Mouse (Mus musculus): ENCODE results near the gene Vma21-ps. TPM values are rescaled to one million over a fixed set of nuclear protein-coding genes. Genes with fewer than 3 reads are reported as not detected.
A peak's percentile ranks its signal among the peaks of the same experiment; 100 is the strongest.

The Vma21-ps gene
- total RNA-seq, 1 experiment, result 1.6 TPM

DNA sequence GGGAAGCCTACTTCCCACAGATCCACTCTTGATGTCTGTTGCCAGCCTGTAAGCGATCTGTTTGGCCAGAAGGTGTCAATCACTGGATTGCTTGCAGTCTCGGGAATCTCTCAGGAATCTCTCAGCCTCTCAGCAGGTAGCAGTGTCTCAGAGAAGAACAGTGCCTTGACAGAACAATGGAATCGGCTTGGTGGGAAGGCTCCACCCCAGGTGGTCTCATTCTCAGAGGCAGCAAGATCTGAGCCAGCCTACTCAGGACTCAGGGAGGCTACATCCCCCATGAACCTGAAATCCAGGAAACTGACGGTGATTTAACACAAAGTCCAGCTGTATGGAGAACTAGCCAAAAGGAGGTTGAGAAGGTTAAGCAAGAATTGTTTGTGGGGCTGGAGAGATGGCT is 20.5 kb upstream of the Vma21-ps start:
- TF ChIP-seq ZC3H11A (IDR thresholded peaks at IDR 0.05; ENCODE audit: borderline replicate concordance, low read depth, low read length) (no peak), ZNF384 (IDR thresholded peaks at IDR 0.05; ENCODE audit: low read depth, low read length) (no peak), CHD2 (IDR thresholded peaks at IDR 0.05; ENCODE audit: low read depth, low read length) (no peak)
- Histone ChIP-seq H3K36me3 (ENCODE audit: control insufficient read depth, insufficient read depth, low read length, poor library complexity, severe bottlenecking) (no peaks in the 10 kb centered on the region), H3K4me3 (ENCODE audit: insufficient read depth in 1 of 2, low read depth in 1 of 2, low read length in 2 of 2, poor library complexity in 1 of 2, severe bottlenecking in 1 of 2) (no peak overlapping the region), H3K27ac (ENCODE audit: insufficient read depth, low read depth, low read length, poor library complexity, severe bottlenecking) (no peak overlapping the region), H3K9ac (ENCODE audit: insufficient read depth, low read depth, low read length, poor library complexity, severe bottlenecking) (no peak overlapping the region), H3K9me3 (ENCODE audit: control insufficient read depth, insufficient read depth, low read depth, low read length) (no peaks in the 10 kb centered on the region), H3K4me1 (ENCODE audit: control insufficient read depth in 2 of 2, insufficient read depth in 2 of 2, low read length in 2 of 2, poor library complexity in 1 of 2) (no peaks in the 10 kb centered on the region; a peak in 1 of 4 replicates)
- in situ Hi-C loops (cut with MboI; ENCODE audit: low sequenced_read_pairs in 2 of 2, unreplicated experiment in 2 of 2), result no loop called here
- peak; percentile 54 for DNase-seq (ENCODE audit: low read depth, low spot score)

DNA sequence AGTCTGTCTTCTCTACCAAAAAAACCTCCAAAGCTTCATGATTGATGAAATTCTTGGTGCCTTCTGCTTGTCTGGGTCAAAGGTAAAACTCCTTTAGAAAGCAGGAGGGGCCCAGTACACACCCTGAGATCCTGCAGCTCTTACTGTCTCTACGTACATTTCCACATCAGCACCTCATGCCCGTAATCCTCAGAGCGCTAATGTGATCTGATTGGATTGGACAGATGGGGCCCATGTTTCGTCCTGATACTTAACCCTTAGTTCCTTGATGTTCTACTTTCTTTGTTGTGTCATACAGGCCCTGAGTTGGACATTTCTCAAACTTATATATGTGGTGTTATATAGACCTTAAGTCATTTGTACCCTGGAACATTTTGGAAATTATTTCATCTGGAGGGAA is 9.6 kb downstream of the Vma21-ps start:
- H3K9me3 ChIP-seq (ENCODE audit: control insufficient read depth, insufficient read depth, low read depth, low read length), result no peaks in the 10 kb centered on the region
- peaks cover 5% of the 10 kb centered on the region for H3K36me3 ChIP-seq (ENCODE audit: control insufficient read depth, insufficient read depth, low read length, poor library complexity, severe bottlenecking)
- no peaks in the 10 kb centered on the region for H3K4me1 ChIP-seq (ENCODE audit: control insufficient read depth in 2 of 2, insufficient read depth in 2 of 2, low read length in 2 of 2, poor library complexity in 1 of 2)
- no peak overlapping the region for H3K9ac ChIP-seq (ENCODE audit: insufficient read depth, low read depth, low read length, poor library complexity, severe bottlenecking)
- no peak for DNase-seq (ENCODE audit: low read depth, low spot score)
- no peak overlapping the region for H3K4me3 ChIP-seq (ENCODE audit: insufficient read depth in 1 of 2, low read depth in 1 of 2, low read length in 2 of 2, poor library complexity in 1 of 2, severe bottlenecking in 1 of 2)
- no peak overlapping the region for H3K27ac ChIP-seq (ENCODE audit: insufficient read depth, low read depth, low read length, poor library complexity, severe bottlenecking)
- no peak for TF ChIP-seq CHD2 (IDR thresholded peaks at IDR 0.05; ENCODE audit: low read depth, low read length)
- no peak for TF ChIP-seq HCFC1 (IDR thresholded peaks at IDR 0.05; ENCODE audit: borderline replicate concordance, insufficient read depth, low read length)
- TF ChIP-seq ZC3H11A (IDR thresholded peaks at IDR 0.05; ENCODE audit: borderline replicate concordance, low read depth, low read length), result no peak
- no peak for TF ChIP-seq ZNF384 (IDR thresholded peaks at IDR 0.05; ENCODE audit: low read depth, low read length)
- TF ChIP-seq MAFK (IDR thresholded peaks at IDR 0.05; ENCODE audit: insufficient read depth, low read depth, low read length), result no peak
- in situ Hi-C loops (cut with MboI; ENCODE audit: low sequenced_read_pairs in 2 of 2, unreplicated experiment in 2 of 2), result no loop called here

DNA sequence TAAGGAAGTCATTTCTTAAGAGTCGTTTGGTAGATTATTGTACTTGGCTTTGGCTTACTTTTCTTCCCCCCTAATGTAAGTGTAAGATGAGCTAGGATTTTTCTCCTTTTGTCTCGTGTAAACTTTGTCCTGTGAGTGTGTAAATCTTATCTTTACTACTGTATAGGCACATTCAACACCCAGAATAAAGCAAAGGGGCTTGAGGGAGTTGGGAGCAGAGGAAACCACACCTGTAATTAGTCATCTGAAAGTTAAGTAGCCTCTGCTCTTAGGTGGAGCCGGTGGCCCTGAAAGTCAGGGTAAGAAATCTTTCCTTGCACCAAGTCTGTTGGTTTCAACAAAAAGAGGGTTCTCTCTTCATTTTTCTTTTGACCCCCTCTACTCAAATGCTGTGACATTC is 23.6 kb downstream of the Vma21-ps start:
- Histone ChIP-seq H3K9me3 (ENCODE audit: control insufficient read depth, insufficient read depth, low read depth, low read length) (no peaks in the 10 kb centered on the region), H3K4me3 (ENCODE audit: insufficient read depth in 1 of 2, low read depth in 1 of 2, low read length in 2 of 2, poor library complexity in 1 of 2, severe bottlenecking in 1 of 2) (no peak overlapping the region), H3K36me3 (ENCODE audit: control insufficient read depth, insufficient read depth, low read length, poor library complexity, severe bottlenecking) (peaks cover 13% of the 10 kb centered on the region), H3K4me1 (ENCODE audit: control insufficient read depth in 2 of 2, insufficient read depth in 2 of 2, low read length in 2 of 2, poor library complexity in 1 of 2) (no peaks in the 10 kb centered on the region), H3K27ac (ENCODE audit: insufficient read depth, low read depth, low read length, poor library complexity, severe bottlenecking) (no peak overlapping the region), H3K9ac (ENCODE audit: insufficient read depth, low read depth, low read length, poor library complexity, severe bottlenecking) (no peak overlapping the region)
- in situ Hi-C loops (cut with MboI; ENCODE audit: low sequenced_read_pairs in 2 of 2, unreplicated experiment in 2 of 2), result no loop called here
- TF ChIP-seq CHD2 (IDR thresholded peaks at IDR 0.05; ENCODE audit: low read depth, low read length), result no peak
- no peak for TF ChIP-seq MAFK (IDR thresholded peaks at IDR 0.05; ENCODE audit: insufficient read depth, low read depth, low read length)
- TF ChIP-seq ZNF384 (IDR thresholded peaks at IDR 0.05; ENCODE audit: low read depth, low read length), result no peak
- TF ChIP-seq ZC3H11A (IDR thresholded peaks at IDR 0.05; ENCODE audit: borderline replicate concordance, low read depth, low read length), result no peak
- TF ChIP-seq HCFC1 (IDR thresholded peaks at IDR 0.05; ENCODE audit: borderline replicate concordance, insufficient read depth, low read length), result no peak
- DNase-seq (ENCODE audit: low read depth, low spot score), result no peak

DNA sequence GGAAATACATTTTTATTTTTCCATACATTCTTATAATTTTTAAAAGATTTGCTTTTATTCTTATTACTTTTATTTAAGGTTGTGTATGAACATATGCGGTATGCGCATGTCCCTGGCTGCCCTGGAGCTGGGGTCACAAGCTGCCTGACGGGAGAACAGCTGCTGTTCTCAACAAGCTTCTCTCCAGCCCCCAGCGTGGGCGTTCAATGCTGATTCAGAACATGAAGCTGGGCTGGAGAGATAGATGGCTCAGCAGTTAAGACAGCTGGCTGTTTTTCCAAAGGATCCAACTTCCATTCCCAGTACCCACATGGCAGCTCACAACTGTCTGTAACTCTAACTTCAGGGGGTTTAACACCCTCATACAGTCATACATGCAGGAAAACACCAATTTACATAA is 35.7 kb downstream of the Vma21-ps start:
- H3K4me1 ChIP-seq (ENCODE audit: control insufficient read depth in 2 of 2, insufficient read depth in 2 of 2, low read length in 2 of 2, poor library complexity in 1 of 2), result no peaks in the 10 kb centered on the region
- DNase-seq (ENCODE audit: low read depth, low spot score), result no peak
- no peak for TF ChIP-seq ZNF384 (IDR thresholded peaks at IDR 0.05; ENCODE audit: low read depth, low read length)
- in situ Hi-C loops (cut with MboI; ENCODE audit: low sequenced_read_pairs in 2 of 2, unreplicated experiment in 2 of 2), result no loop called here
- peaks cover 19% of the 10 kb centered on the region for H3K36me3 ChIP-seq (ENCODE audit: control insufficient read depth, insufficient read depth, low read length, poor library complexity, severe bottlenecking)
- no peak overlapping the region for H3K4me3 ChIP-seq (ENCODE audit: insufficient read depth in 1 of 2, low read depth in 1 of 2, low read length in 2 of 2, poor library complexity in 1 of 2, severe bottlenecking in 1 of 2)
- no peak overlapping the region for H3K27ac ChIP-seq (ENCODE audit: insufficient read depth, low read depth, low read length, poor library complexity, severe bottlenecking)
- no peak overlapping the region for H3K9ac ChIP-seq (ENCODE audit: insufficient read depth, low read depth, low read length, poor library complexity, severe bottlenecking)
- H3K9me3 ChIP-seq (ENCODE audit: control insufficient read depth, insufficient read depth, low read depth, low read length), result no peaks in the 10 kb centered on the region

DNA sequence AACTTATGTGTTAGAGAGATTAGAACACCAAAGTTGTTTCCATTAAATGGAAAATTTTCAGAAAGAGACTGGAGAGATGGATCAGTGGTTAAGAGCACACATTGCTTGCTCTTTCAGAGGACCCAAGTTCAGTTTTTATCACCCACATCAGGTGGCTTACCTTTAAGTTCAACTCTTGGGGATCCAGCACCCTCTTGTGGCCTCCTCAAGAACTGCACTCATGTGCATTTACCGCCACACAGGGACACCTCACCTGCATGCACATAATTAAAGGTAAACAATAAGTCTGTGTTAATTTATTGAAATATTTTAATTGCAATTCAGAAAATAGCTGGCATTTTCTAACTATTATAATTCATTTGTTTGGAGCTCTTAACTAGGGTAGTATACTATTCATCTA is 37.3 kb downstream of the Vma21-ps start:
- in situ Hi-C loops (cut with MboI; ENCODE audit: low sequenced_read_pairs in 2 of 2, unreplicated experiment in 2 of 2), result no loop called here
- no peak overlapping the region for H3K4me3 ChIP-seq (ENCODE audit: insufficient read depth in 1 of 2, low read depth in 1 of 2, low read length in 2 of 2, poor library complexity in 1 of 2, severe bottlenecking in 1 of 2)
- H3K9ac ChIP-seq (ENCODE audit: insufficient read depth, low read depth, low read length, poor library complexity, severe bottlenecking), result no peak overlapping the region
- no peak overlapping the region for H3K27ac ChIP-seq (ENCODE audit: insufficient read depth, low read depth, low read length, poor library complexity, severe bottlenecking)
- no peaks in the 10 kb centered on the region for H3K9me3 ChIP-seq (ENCODE audit: control insufficient read depth, insufficient read depth, low read depth, low read length)
- TF ChIP-seq ZC3H11A (IDR thresholded peaks at IDR 0.05; ENCODE audit: borderline replicate concordance, low read depth, low read length), result peak; percentile 43; the same call in 1 of the 2 replicates
- no peak for TF ChIP-seq ZNF384 (IDR thresholded peaks at IDR 0.05; ENCODE audit: low read depth, low read length)
- DNase-seq (ENCODE audit: low read depth, low spot score), result peak; percentile 66
- H3K36me3 ChIP-seq (ENCODE audit: control insufficient read depth, insufficient read depth, low read length, poor library complexity, severe bottlenecking), result peaks cover 19% of the 10 kb centered on the region
- H3K4me1 ChIP-seq (ENCODE audit: control insufficient read depth in 2 of 2, insufficient read depth in 2 of 2, low read length in 2 of 2, poor library complexity in 1 of 2), result no peaks in the 10 kb centered on the region

Other genes starting within 250 kb of the Vma21-ps start
- gene Smc2, start 58.0 kb downstream of the Vma21-ps start, total RNA-seq (2012; rRNA removed), result 64.1 and 84.4 TPM in 2 replicates
- gene Toporsl, start 99.0 kb upstream of the Vma21-ps start, total RNA-seq (2012; rRNA removed), result 0.16 and 0.18 TPM in 2 replicates

Measured in ES-E14 (cell line).